Mouse (Mus musculus): ENCODE measurements at regions not wholly inside any gene's neighbourhood (a gene's known extent, or its start where the extent isn't known, plus 50 kb on each side); places are given as distances from the start of the nearest gene placed in this dataset.

DNA sequence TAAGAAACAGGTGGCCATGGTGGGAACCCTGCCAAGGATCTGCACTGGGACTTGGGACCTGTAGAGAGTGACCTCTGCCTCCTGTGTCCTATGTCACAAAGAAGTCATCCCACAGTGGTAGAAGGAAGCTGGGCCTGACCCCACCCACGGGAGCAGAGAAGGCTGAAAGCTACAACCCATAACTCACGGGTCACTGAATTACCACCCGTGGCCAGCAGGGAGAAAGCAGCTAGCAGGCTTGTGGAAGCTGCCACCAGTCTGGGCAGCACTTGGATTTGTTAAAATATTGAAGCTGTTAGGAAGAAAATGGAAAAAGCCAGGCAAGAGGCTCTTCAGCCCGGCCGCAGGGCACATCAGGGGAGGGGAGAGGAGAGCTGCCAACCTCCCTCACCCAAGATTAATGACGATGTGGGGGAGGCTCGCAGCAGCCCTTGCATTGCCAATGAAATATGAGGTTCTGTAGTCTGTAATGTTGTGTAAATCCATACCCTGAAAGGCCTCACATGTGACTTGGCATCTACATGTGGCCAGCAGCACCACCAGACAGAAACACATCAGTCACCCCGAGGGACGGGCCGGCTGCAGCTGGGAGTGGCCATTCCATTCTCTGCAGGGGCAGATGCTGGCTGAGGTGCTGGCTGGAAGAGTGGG, 94.5 kb downstream of the Olfm1 start:
- ATAC-seq (ENCODE audit: insufficient read depth) (peak; percentile 38; the same call in 1 of the 2 replicates), DNase-seq (peak; percentile 30)
- no peaks in the 10 kb centered on the region for H3K4me1 ChIP-seq (ENCODE audit: insufficient read depth)
- H3K36me3 ChIP-seq (ENCODE audit: insufficient read depth), result no peaks in the 10 kb centered on the region
- 25% methylated on average over 10 of the region's 10 CpGs for WGBS
- H3K9me3 ChIP-seq (ENCODE audit: low read depth, low read length), result no peaks in the 10 kb centered on the region
- no peak overlapping the region for H3K4me3 ChIP-seq (ENCODE audit: low read depth, low read length)
- no peak overlapping the region for H3K4me2 ChIP-seq
- TF ChIP-seq CTCF (IDR thresholded peaks at IDR 0.05; ENCODE audit: low read depth), result peak; percentile 26; the same call in 1 of the 2 replicates
- no peak overlapping the region for H3K9ac ChIP-seq
- no peaks in the 10 kb centered on the region for H3K27me3 ChIP-seq (ENCODE audit: insufficient read depth, low read length)
- no peak overlapping the region for H3K27ac ChIP-seq (ENCODE audit: low read depth)

DNA sequence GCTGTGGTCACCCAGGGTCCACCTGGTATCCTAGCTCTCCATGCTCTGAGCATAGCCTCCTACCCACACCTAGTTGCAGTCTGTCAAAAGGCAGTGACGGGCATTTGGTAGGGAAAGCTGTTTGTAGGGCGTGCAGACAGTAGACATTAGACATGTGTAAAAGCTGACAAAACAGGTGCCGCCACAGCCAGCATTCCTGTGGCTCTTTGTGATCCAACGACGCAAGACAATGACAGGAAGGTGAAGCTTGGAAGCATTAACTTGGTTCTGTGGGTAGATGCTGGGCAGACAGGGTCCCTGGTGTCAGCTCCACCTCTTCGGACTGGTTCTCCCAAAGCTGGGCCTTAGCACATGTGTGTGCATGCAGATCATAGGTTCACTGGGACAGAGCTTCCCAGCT, 96.5 kb downstream of the Olfm1 start:
- WGBS, result 78% methylated on average over 6 of the region's 6 CpGs
- no peak overlapping the region for H3K9ac ChIP-seq
- DNase-seq (no peak), ATAC-seq (ENCODE audit: insufficient read depth) (no peak)
- TF ChIP-seq CTCF (IDR thresholded peaks at IDR 0.05; ENCODE audit: low read depth), result no peak
- no peak overlapping the region for H3K4me3 ChIP-seq (ENCODE audit: low read depth, low read length)
- no peak overlapping the region for H3K27ac ChIP-seq (ENCODE audit: low read depth)
- H3K4me1 ChIP-seq (ENCODE audit: insufficient read depth), result no peaks in the 10 kb centered on the region
- H3K27me3 ChIP-seq (ENCODE audit: insufficient read depth, low read length), result no peaks in the 10 kb centered on the region
- no peaks in the 10 kb centered on the region for H3K9me3 ChIP-seq (ENCODE audit: low read depth, low read length)
- no peak overlapping the region for H3K4me2 ChIP-seq
- H3K36me3 ChIP-seq (ENCODE audit: insufficient read depth), result no peaks in the 10 kb centered on the region

DNA sequence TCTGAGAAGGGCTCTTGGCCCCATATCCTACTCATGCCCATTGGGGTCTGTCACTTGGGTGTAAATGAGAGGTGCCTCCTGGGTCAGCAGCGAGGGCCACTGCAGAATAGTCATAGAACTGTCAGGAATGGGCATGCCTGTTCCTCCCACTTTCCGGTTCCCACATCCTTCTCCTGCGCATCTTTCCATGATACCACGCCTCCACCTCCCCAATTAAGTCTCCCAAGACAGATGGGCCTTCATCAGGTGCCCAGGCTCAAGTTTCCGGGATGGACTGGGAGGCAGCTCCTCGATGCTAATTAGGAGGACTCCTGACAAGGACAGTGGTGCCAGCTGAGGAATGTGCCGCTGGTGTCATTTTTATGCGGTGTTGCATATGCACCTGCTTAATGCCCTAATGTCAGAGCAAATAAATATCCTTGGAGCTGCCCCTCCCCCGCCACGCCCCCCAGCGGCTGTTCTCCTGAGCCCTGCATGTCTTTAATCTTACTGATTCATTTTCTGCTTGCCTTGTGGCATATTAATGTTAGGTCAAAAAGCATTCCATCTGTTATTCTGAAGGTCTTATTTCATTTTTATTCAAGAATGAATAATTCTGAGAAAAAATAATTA, 97.2 kb downstream of the Olfm1 start:
- H3K4me1 ChIP-seq (ENCODE audit: insufficient read depth), result no peaks in the 10 kb centered on the region
- H3K27me3 ChIP-seq (ENCODE audit: insufficient read depth, low read length), result no peaks in the 10 kb centered on the region
- DNase-seq, result no peak
- no peak overlapping the region for H3K9ac ChIP-seq
- no peak overlapping the region for H3K4me2 ChIP-seq
- no peak overlapping the region for H3K4me3 ChIP-seq (ENCODE audit: low read depth, low read length)
- no peaks in the 10 kb centered on the region for H3K9me3 ChIP-seq (ENCODE audit: low read depth, low read length)
- H3K36me3 ChIP-seq (ENCODE audit: insufficient read depth), result no peaks in the 10 kb centered on the region
- no peak overlapping the region for H3K27ac ChIP-seq (ENCODE audit: low read depth)
- WGBS, result 62% methylated on average over 11 of the region's 11 CpGs
- ATAC-seq (ENCODE audit: insufficient read depth), result no peak
- no peak for TF ChIP-seq CTCF (IDR thresholded peaks at IDR 0.05; ENCODE audit: low read depth)

DNA sequence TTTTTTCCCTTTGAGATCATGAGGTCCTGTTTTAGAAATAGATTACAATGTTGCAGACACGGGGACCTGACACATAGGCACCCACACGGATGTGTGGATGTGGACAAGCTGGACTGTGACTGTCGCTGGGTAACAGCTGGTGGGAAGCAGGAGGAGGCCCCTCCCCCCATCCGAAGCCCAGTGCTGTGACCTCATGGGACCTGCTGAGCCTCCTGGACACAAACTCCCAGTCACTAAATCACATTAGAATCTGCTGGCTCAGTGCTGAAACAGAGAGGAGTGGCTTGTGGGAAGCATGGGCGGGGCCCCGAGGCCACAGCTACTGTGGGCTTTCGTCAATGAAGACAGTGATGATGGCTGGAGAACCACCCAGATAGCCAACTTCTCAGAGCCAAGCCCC, 101.7 kb downstream of the Olfm1 start:
- no peaks in the 10 kb centered on the region for H3K36me3 ChIP-seq (ENCODE audit: insufficient read depth)
- WGBS, result 36% methylated on average over 7 of the region's 7 CpGs
- H3K9ac ChIP-seq, result no peak overlapping the region
- DNase-seq (peak; percentile 21), ATAC-seq (ENCODE audit: insufficient read depth) (no peak)
- no peak overlapping the region for H3K4me2 ChIP-seq
- H3K9me3 ChIP-seq (ENCODE audit: low read depth, low read length), result no peaks in the 10 kb centered on the region
- no peak for TF ChIP-seq CTCF (IDR thresholded peaks at IDR 0.05; ENCODE audit: low read depth)
- no peak overlapping the region for H3K27ac ChIP-seq (ENCODE audit: low read depth)
- H3K4me3 ChIP-seq (ENCODE audit: low read depth, low read length), result no peak overlapping the region
- H3K4me1 ChIP-seq (ENCODE audit: insufficient read depth), result no peaks in the 10 kb centered on the region
- H3K27me3 ChIP-seq (ENCODE audit: insufficient read depth, low read length), result no peaks in the 10 kb centered on the region

DNA sequence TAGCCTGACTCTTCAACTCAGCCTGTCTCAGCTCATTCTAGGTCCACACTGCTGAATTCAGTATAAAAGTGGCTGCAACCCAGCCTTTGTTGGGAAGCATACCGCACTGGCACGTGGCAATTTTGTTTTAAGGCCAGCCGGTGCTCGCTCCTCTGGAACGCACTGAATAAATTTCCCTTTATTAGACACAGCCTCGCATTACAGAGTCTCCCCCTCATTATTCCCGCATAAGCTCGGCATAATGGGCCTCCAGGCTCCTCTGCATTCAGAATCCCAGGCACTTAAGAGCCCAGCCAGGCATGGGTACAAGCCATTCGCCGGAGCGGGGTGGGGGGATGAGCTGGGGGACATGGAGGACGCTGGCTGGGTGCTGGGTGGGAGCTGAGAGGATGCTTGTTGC, 103.4 kb downstream of the Olfm1 start:
- no peaks in the 10 kb centered on the region for H3K9me3 ChIP-seq (ENCODE audit: low read depth, low read length)
- H3K27ac ChIP-seq (ENCODE audit: low read depth), result no peak overlapping the region
- H3K9ac ChIP-seq, result no peak overlapping the region
- no peak for ATAC-seq (ENCODE audit: insufficient read depth)
- DNase-seq, result no peak
- H3K4me1 ChIP-seq (ENCODE audit: insufficient read depth), result no peaks in the 10 kb centered on the region
- H3K36me3 ChIP-seq (ENCODE audit: insufficient read depth), result no peaks in the 10 kb centered on the region
- 82% methylated on average over 12 of the region's 12 CpGs for WGBS
- no peak overlapping the region for H3K4me3 ChIP-seq (ENCODE audit: low read depth, low read length)
- no peak overlapping the region for H3K4me2 ChIP-seq
- H3K27me3 ChIP-seq (ENCODE audit: insufficient read depth, low read length), result no peaks in the 10 kb centered on the region
- no peak for TF ChIP-seq CTCF (IDR thresholded peaks at IDR 0.05; ENCODE audit: low read depth)

DNA sequence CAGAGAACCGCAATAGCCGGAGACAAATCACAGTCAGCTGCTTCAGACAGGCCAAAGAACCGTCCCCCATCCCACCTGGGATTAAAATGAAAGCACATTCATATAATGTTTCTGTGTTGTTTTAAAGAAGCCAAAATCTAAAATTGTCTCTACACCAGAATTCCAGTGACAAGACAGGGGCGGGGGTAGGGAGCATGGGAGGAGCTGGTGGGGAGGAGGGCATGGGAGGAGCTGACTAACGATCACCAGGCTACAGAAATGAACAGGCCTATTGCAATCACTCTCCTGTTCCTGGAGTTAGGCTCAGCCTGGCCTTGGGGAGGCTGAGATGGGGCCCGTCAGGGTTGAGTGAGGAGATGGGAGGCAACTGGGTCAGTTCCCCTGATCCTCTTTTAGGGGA, 105.9 kb downstream of the Olfm1 start:
- TF ChIP-seq CTCF (IDR thresholded peaks at IDR 0.05; ENCODE audit: low read depth), result no peak
- no peaks in the 10 kb centered on the region for H3K4me1 ChIP-seq (ENCODE audit: insufficient read depth)
- ATAC-seq (ENCODE audit: insufficient read depth) (no peak), DNase-seq (no peak)
- H3K4me3 ChIP-seq (ENCODE audit: low read depth, low read length), result no peak overlapping the region
- H3K27me3 ChIP-seq (ENCODE audit: insufficient read depth, low read length), result no peaks in the 10 kb centered on the region
- H3K27ac ChIP-seq (ENCODE audit: low read depth), result no peak overlapping the region
- WGBS, result 43% methylated on average over 6 of the region's 6 CpGs
- H3K4me2 ChIP-seq, result no peak overlapping the region
- no peaks in the 10 kb centered on the region for H3K36me3 ChIP-seq (ENCODE audit: insufficient read depth)
- no peak overlapping the region for H3K9ac ChIP-seq
- H3K9me3 ChIP-seq (ENCODE audit: low read depth, low read length), result no peaks in the 10 kb centered on the region

DNA sequence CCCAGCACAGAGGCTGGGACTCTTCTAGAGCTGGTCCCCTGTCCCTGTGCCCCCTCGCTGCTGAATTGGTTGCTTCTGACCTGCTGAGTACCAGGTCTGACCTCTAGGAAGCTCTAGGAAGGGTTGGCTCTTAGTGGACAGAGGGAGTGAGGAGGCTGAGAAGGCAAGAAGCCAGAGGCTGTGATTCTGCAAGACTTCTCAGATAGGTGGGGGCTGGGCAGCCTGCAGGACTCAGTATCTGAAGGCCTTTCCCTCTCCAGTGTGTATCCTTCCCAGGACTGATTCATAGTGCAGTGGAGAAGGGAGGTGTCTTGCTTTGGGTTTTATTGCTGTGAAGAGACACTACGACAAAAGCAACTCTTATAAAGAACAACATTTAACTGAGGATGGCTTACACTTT, 106.6 kb downstream of the Olfm1 start:
- ATAC-seq (ENCODE audit: insufficient read depth) (no peak), DNase-seq (no peak)
- Histone ChIP-seq H3K27me3 (ENCODE audit: insufficient read depth, low read length) (no peaks in the 10 kb centered on the region), H3K9me3 (ENCODE audit: low read depth, low read length) (no peaks in the 10 kb centered on the region), H3K36me3 (ENCODE audit: insufficient read depth) (no peaks in the 10 kb centered on the region), H3K9ac (no peak overlapping the region), H3K27ac (ENCODE audit: low read depth) (no peak overlapping the region), H3K4me1 (ENCODE audit: insufficient read depth) (no peaks in the 10 kb centered on the region), H3K4me3 (ENCODE audit: low read depth, low read length) (no peak overlapping the region), H3K4me2 (no peak overlapping the region)
- no peak for TF ChIP-seq CTCF (IDR thresholded peaks at IDR 0.05; ENCODE audit: low read depth)
- 79% methylated on average over 2 of the region's 2 CpGs for WGBS
